Mouse (Mus musculus) leukemia stem cell, adult 10-12 weeks (primary cell): ENCODE measurements around the gene Armt1. TPM values are rescaled to one million over a fixed set of nuclear protein-coding genes. Genes with fewer than 3 reads are reported as not detected.

ENCODE experiments used
- polyA plus RNA-seq: library from polyadenylated mRNA; stranded (reverse); fragments of >175 nt; gene quantifications from 2 replicates; pipeline ENCODE4 v1.2.3, GENCODE M21; 2012; ENCODE audit warnings: low replicate concordance

Gene Armt1
- polyA plus RNA-seq, result 0.77 and 10.8 TPM in 2 replicates

GRCm38 (mm10) chr10:4432123-4432931 is at the start of gene Armt1, which contains the start of gene Rmnd1:
Gene Armt1 (plus strand): TSS chr10:4432467.
Gene Rmnd1 (minus strand): TSS chr10:4432388.

GRCm38 (mm10) chr10:4387701-4388383 is 44.4 kb upstream of the Armt1 start, which contains the start of gene Zbtb2:
Gene Zbtb2 (minus strand): TSS chr10:4388108.

GRCm38 (mm10) chr10:4482355-4482754 is 50.1 kb downstream of the Armt1 start, which contains the start of gene Ccdc170:
Gene Ccdc170 (plus strand): TSS chr10:4482502.

Other genes with a start within 250 kb of the Armt1 start
- 0.72 and 0.80 TPM in 2 replicates for gene Akap12, start 166.1 kb upstream of the Armt1 start, polyA plus RNA-seq
- 3.0 and 5.3 TPM in 2 replicates for gene Zbtb2, start 44.4 kb upstream of the Armt1 start, polyA plus RNA-seq
- gene Rmnd1, start 79 bp upstream of the Armt1 start, polyA plus RNA-seq, result 2.6 and 8.6 TPM in 2 replicates
- not detected in 2 replicates for gene Ccdc170, start 50.0 kb downstream of the Armt1 start, polyA plus RNA-seq
- 0.72 and 3.2 TPM in 2 replicates for gene Esr1, start 179.1 kb downstream of the Armt1 start, polyA plus RNA-seq